ENCODE assay signal across 26 mouse cellular contexts in the genomic region with DNA sequence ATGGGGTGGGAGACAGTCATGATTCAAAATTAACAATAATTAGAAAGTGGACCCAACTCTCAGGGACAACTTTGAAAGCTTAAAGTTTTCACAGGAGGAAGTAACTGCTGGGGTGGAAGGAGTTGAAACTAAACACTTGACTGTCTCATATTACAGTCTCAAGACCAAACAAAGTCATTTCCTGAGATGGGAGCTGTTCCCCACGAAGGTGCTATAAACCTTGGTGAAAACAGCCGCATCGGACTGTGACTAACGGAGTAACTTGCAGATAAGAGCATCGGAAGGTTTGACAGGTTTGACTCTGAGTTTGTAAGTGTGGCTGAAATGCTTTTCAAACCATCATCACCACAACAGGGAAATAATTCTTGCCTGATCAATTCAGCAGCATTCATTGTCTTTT. TPM values are rescaled to one million over a fixed set of nuclear protein-coding genes. Genes with fewer than 3 reads are reported as not detected.
DNase-seq lines count a peak whose midpoint lies in the region; ATAC-seq and TF ChIP-seq lines count a peak whose summit lies in the region.
"Had no signal": no experiment of that assay in that cellular context is flagged by ENCODE, and none has a peak within 500 bp of the region (broad histone marks: within the 10 kb centered on the region; RNA-seq: fewer than 3 reads in every experiment).

No protein-coding gene starts in this region.

- TF ChIP-seq RAD21 in CH12.LX (IDR thresholded peaks at IDR 0.05; ENCODE audit: low read depth, low read length) = no peak

- TF ChIP-seq CTCF in CH12.LX (conservative IDR thresholded peaks at IDR 0.05 in 1 of 2, IDR thresholded peaks at IDR 0.05 in 1 of 2; ENCODE audit: low read depth in 2 of 2, low read length in 2 of 2) = no peak

- no peaks in the 10 kb centered on the region for H3K27me3 ChIP-seq in CH12.LX (replicated peaks)
- H3K27me3 ChIP-seq: embryonic facial prominence, embryonic 12.5 days; embryonic facial prominence, embryonic 15.5 days; hindbrain, embryonic 12.5 days; hindbrain, embryonic 15.5 days; intestine, embryonic 15.5 days had no signal

- H3K27ac ChIP-seq in CH12.LX (ENCODE audit: insufficient read depth, low read depth) (no peak overlapping the region), ES-E14 (ENCODE audit: insufficient read depth, low read depth, low read length, poor library complexity, severe bottlenecking) (peak overlapping the region; percentile 11; the same call in 1 of the 2 replicates)
- H3K27ac ChIP-seq: embryonic facial prominence, embryonic 12.5 days; embryonic facial prominence, embryonic 15.5 days; heart, adult 2 months; heart, embryonic 10.5 days; hindbrain, embryonic 12.5 days; hindbrain, embryonic 15.5 days; intestine, embryonic 15.5 days had no signal

- in situ Hi-C loops in CH12.LX (cut with MboI; ENCODE audit: low pct_ligation_motif_present, low pct_unique_long_range_greater_than_20kb, low sequenced_read_pairs) = no loop called here
- in situ Hi-C loops in ES-E14 (cut with MboI; ENCODE audit: low sequenced_read_pairs in 2 of 2, unreplicated experiment in 2 of 2) = no loop called here

- H3K4me1 ChIP-seq in CH12.LX (ENCODE audit: control insufficient read depth in 1 of 2, insufficient read depth in 2 of 2) (peaks cover 0 to 3% of the 10 kb centered on the region in 2 experiments; a peak in 1 of 4 replicates), ES-E14 (ENCODE audit: control insufficient read depth in 2 of 2, insufficient read depth in 2 of 2, low read length in 2 of 2, poor library complexity in 1 of 2) (peaks cover 3 to 4% of the 10 kb centered on the region in 2 experiments; a peak in 3 of 4 replicates)
- H3K4me1 ChIP-seq: embryonic facial prominence, embryonic 12.5 days; embryonic facial prominence, embryonic 15.5 days; heart, embryonic 10.5 days; hindbrain, embryonic 12.5 days; hindbrain, embryonic 15.5 days; intestine, embryonic 15.5 days had no signal

- H3K36me3 ChIP-seq in CH12.LX (replicated peaks in 1 of 2; ENCODE audit: control insufficient read depth in 1 of 2, insufficient read depth in 1 of 2, low read length in 1 of 2) (no peaks in the 10 kb centered on the region), ES-E14 (ENCODE audit: control insufficient read depth, insufficient read depth, low read length, poor library complexity, severe bottlenecking) (no peaks in the 10 kb centered on the region)
- H3K36me3 ChIP-seq: embryonic facial prominence, embryonic 12.5 days; embryonic facial prominence, embryonic 15.5 days; G1E; heart, embryonic 10.5 days; hindbrain, embryonic 12.5 days; hindbrain, embryonic 15.5 days; intestine, embryonic 15.5 days had no signal

- H3K4me3 ChIP-seq in CH12.LX (replicated peaks in 1 of 3; ENCODE audit: low read depth in 2 of 3, low read length in 2 of 3, poor library complexity in 1 of 3) (no peak overlapping the region), ES-E14 (ENCODE audit: insufficient read depth in 1 of 2, low read depth in 1 of 2, low read length in 2 of 2, poor library complexity in 1 of 2, severe bottlenecking in 1 of 2) (no peak overlapping the region)
- H3K4me3 ChIP-seq: embryonic facial prominence, embryonic 12.5 days; embryonic facial prominence, embryonic 15.5 days; heart, adult 2 months; heart, embryonic 10.5 days; hindbrain, embryonic 12.5 days; hindbrain, embryonic 15.5 days; intestine, embryonic 15.5 days had no signal

- dilution Hi-C loops in CH12.LX (cut with MboI; ENCODE audit: extremely low pct_ligation_motif_present, extremely low pct_unique_long_range_greater_than_20kb, low sequenced_read_pairs) = no loop called here

- H3K4me2 ChIP-seq in CH12.LX (ENCODE audit: insufficient read depth, low read depth, poor library complexity, severe bottlenecking) = peak overlapping the region; percentile 15; the same call in 1 of the 2 replicates
- H3K4me2 ChIP-seq: embryonic facial prominence, embryonic 12.5 days; embryonic facial prominence, embryonic 15.5 days; hindbrain, embryonic 12.5 days; hindbrain, embryonic 15.5 days; intestine, embryonic 15.5 days had no signal

- no peak for ATAC-seq in inflammation-experienced regulatory T-cells, adult 6 months
- ATAC-seq: forebrain, embryonic 14.5 days; forebrain, postnatal 0 days; intestine, embryonic 15.5 days had no signal

- H3K9me3 ChIP-seq in CH12.LX (replicated peaks; ENCODE audit: low read length) (no peaks in the 10 kb centered on the region), ES-E14 (ENCODE audit: control insufficient read depth, insufficient read depth, low read depth, low read length) (no peaks in the 10 kb centered on the region)
- H3K9me3 ChIP-seq: embryonic facial prominence, embryonic 12.5 days; embryonic facial prominence, embryonic 15.5 days; G1E; heart, embryonic 10.5 days; hindbrain, embryonic 12.5 days; hindbrain, embryonic 15.5 days; intestine, embryonic 15.5 days had no signal

- no peak for TF ChIP-seq POLR2A in CH12.LX (IDR thresholded peaks at IDR 0.05; ENCODE audit: low read depth, low read length)

- DNase-seq in 416B (ENCODE audit: low read depth) = peak; percentile 68
- DNase-seq in CH12.LX (ENCODE audit: extremely low read depth) = no peak
- no peak for DNase-seq in ES-E14 (ENCODE audit: low read depth, low spot score)
- DNase-seq in ZHBTc4 (ENCODE audit: low read depth, low spot score) = peak; percentile 50
- DNase-seq in adrenal gland, adult 18-20 months (ENCODE audit: low spot score in 2 of 2) = no peak
- no peak for DNase-seq in right cerebral cortex, adult 2 months (ENCODE audit: low spot score in 2 of 2)
- DNase-seq: adrenal gland, adult 2 months; adrenal gland, postnatal 14 days; cerebellum, adult 11-12 months; cerebellum, adult 8-10 months; cerebellum, postnatal 10 days; cerebellum, postnatal 36 days; forebrain, postnatal 0 days; gastrocnemius, postnatal 25 days; heart, adult 2 months; kidney, adult 11 months; kidney, adult 9 months had no signal

- no peak for TF ChIP-seq EP300 in CH12.LX (IDR thresholded peaks at IDR 0.05; ENCODE audit: low read length)

- no peaks in the 10 kb centered on the region for H3K79me2 ChIP-seq in CH12.LX (replicated peaks; ENCODE audit: control insufficient read depth, extremely low read depth, insufficient read depth, poor library complexity, severe bottlenecking)

- no peak overlapping the region for H3K9ac ChIP-seq in CH12.LX (ENCODE audit: insufficient read depth, low read depth)
- no peak overlapping the region for H3K9ac ChIP-seq in ES-E14 (ENCODE audit: insufficient read depth, low read depth, low read length, poor library complexity, severe bottlenecking)
- H3K9ac ChIP-seq: embryonic facial prominence, embryonic 12.5 days; embryonic facial prominence, embryonic 15.5 days; forebrain, postnatal 0 days; hindbrain, embryonic 12.5 days; hindbrain, embryonic 15.5 days; intestine, embryonic 15.5 days had no signal

TF ChIP-seq in CH12.LX, 34 proteins besides CTCF, POLR2A, EP300 and RAD21:
- TF ChIP-seq RCOR1 (conservative IDR thresholded peaks at IDR 0.05; ENCODE audit: low read depth, low read length) (no peak), USF1 (IDR thresholded peaks at IDR 0.05; ENCODE audit: low read depth, low read length) (no peak), JUND (conservative IDR thresholded peaks at IDR 0.05; ENCODE audit: low read depth, low read length) (no peak), IRF4 (IDR thresholded peaks at IDR 0.05; ENCODE audit: low read depth, low read length) (no peak), ZNF384 (IDR thresholded peaks at IDR 0.05; ENCODE audit: low read depth, low read length) (no peak)

TF ChIP-seq in ES-E14, 5 proteins besides CTCF, POLR2A, EP300 and RAD21:
- no peak for TF ChIP-seq CHD2 (IDR thresholded peaks at IDR 0.05; ENCODE audit: low read depth, low read length)
- no peak for TF ChIP-seq MAFK (IDR thresholded peaks at IDR 0.05; ENCODE audit: insufficient read depth, low read depth, low read length)
- TF ChIP-seq HCFC1 (IDR thresholded peaks at IDR 0.05; ENCODE audit: borderline replicate concordance, insufficient read depth, low read length) = no peak

RNA-seq across cellular contexts. Expression of gene Smarcad1, which starts 33.5 kb away (rescaled TPM):
- total RNA-seq in CH12.LX (2012; rRNA removed) (30.2 and 37.2 TPM in 2 replicates), CH12.LX (2014; rRNA removed) (51.3 and 57.4 TPM in 2 replicates), ES-E14 (2012; rRNA removed) (158 and 164 TPM in 2 replicates)
- 39.8 and 43.9 TPM in 2 replicates for polyA plus RNA-seq in CH12.LX (2012; ENCODE audit: insufficient read length, low read depth)
- total RNA-seq in adrenal gland, adult 18-20 months (2021) = 10 to 100 TPM; 27.1 to 27.9 TPM
- 10 to 100 TPM; 33.8 to 56.1 (median 35.1) TPM for polyA plus RNA-seq in inflammation-experienced regulatory T-cells, adult 6 months (2017; shearing (Covaris generic))

Comparison
In these comparisons a context has a peak if more than half of its experiments do, and no peak if none do; other contexts are left out.
1. DNase-seq: peak in 416B (single experiment) and ZHBTc4 (single experiment); none in CH12.LX (single experiment), ES-E14 (single experiment), adrenal gland, adult 18-20 months (0 of 2) and right cerebral cortex, adult 2 months (0 of 2).